Mouse (Mus musculus): Measurements from ENCODE around the gene Ppp2r3a. TPM values are rescaled to one million over a fixed set of nuclear protein-coding genes. Genes with fewer than 3 reads are reported as not detected.

Ppp2r3a gene
- 10 to 100 TPM in 18 of 26 experiments, 1 to 10 TPM in 8; 3.8 to 42.3 (median 12.2) TPM for total RNA-seq (2018; cell fraction: chromatin; rRNA removed)
- 1 to 10 TPM; 1.0 to 3.6 (median 2.2) TPM for total RNA-seq (2018; cell fraction: cytosol; rRNA removed)
- total RNA-seq (2018; cell fraction: nucleus; rRNA removed), result 10 to 100 TPM in 8 of 26 experiments, 1 to 10 TPM in 18; 2.9 to 34.5 (median 8.3) TPM
- polyA plus RNA-seq (2018), result 1.5 to 3.1 TPM (median 2.8 TPM) in 3 replicates

DNA sequence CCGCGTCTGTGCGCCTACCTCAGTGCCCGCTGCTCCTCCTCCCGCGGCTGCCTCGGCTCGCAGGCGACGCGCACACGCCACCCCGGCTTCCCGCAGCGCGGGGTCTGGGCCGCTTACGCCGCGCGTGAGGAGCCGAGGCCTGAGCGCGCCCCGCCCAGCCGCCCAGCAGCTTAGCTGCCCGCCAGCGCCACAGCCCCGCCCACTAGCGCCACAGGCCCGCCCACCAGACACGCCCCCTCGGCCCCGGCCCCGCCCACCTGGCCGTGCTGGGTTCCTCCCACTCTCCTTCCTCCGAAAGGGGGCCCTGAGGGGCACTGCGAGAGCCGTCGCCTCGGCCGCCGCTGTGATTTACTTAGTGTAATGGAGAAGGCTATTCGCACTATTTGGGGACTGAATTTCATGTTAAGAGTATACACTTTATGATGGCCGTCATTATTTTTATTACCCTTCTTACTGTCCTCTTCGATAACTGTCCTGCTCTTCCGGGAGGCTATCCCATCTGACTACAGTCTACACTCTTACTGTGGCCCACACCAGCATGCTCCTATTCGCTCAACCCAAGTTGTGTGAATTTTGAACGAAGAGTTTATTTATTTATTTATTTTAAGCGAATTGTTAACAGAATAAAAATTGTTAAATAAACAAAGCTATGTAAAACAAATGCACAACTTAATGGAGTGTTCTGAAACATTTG lies at the start of gene Ppp2r3a:
Gene Ppp2r3a, minus strand, starts transcription at position 152 of the 694 bp plus-strand sequence.
- peak within 1 kb of the TSS; percentile 35 for H3K4me3 ChIP-seq (ENCODE audit: inconsistent target)
- H3K27ac ChIP-seq, result no peak within 1 kb of the TSS
- WGBS (ENCODE audit: missing documents), result 2% methylated on average over 50 of the region's 50 CpGs
- no peaks in the 10 kb centered on the region for H3K36me3 ChIP-seq (ENCODE audit: inconsistent target)
- no peaks in the 10 kb centered on the region for H3K79me2 ChIP-seq (ENCODE audit: inconsistent target)

DNA sequence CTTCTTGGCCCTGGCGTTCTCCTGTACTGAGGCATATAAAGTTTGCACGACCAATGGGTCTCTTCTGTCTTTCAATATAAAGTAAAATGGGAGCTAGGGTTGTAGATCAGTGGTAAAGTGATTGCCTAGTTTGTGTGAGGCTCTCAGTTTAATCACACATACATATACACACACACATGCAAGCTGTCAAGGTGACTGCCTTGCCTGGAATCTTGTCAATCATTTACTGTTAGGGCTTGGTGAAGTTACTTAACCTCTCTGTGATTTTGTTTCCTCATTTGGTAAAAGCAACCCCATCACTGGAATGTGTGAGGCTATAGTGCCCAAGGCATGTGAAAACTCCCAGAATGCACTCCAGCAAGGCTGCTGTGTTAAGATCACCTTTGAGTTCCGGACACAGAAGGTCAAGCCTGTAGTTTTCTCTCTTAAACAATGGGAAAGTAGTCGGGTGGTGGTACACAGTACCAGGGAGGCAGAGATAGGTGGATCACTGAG lies 48.9 kb upstream of the Ppp2r3a start:
- no peaks in the 10 kb centered on the region for H3K36me3 ChIP-seq (ENCODE audit: inconsistent target)
- no peak overlapping the region for H3K27ac ChIP-seq
- WGBS (ENCODE audit: missing documents), result 89% methylated on average over 4 of the region's 4 CpGs
- no peaks in the 10 kb centered on the region for H3K79me2 ChIP-seq (ENCODE audit: inconsistent target)
- H3K4me3 ChIP-seq (ENCODE audit: inconsistent target), result no peak overlapping the region

DNA sequence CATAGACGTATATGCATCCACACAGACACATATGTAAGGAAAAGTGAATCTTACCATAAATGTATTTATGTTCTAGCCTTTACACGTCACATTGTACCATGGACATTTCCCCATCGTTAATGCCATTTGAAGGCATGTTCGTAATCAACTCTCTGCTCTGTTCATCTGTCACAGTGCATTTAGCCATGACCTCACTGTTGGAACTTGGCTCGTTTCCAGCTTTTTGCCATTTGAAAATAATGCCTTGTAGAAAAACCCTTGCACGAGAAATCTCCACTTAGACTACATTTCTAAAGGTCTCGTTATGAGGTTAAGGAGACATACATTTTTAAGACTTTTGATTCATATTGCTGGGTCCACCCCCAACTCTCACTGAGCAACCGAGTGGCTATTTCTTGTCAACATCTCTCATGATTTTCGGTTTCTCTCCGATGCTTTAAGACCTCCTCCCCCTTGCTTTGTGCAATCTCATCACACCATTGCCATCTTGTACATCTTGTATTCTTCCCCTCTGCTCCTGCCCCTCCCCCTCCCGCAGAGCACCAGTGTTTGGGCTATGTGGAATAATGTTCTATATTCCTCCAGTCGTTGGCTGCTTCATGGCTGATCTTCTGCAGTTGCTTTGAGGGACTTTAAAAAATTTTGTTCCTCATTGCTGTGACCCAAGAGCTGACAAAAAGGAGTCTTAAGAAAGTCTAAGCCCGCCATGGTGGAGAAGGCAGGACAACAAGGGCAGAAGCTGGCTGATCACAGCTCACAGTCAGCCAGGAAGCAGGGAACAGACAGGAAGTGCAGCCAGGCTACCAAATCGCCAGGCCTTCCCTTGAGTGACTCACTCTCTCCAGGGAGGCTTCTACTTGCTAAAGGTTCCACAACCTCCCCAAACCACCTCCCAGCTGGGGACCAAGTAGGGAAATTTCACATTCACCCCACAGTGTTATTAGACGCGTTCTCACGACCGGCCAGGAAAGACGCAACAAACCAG lies 40.4 kb upstream of the Ppp2r3a start:
- Histone ChIP-seq H3K27ac (no peak overlapping the region), H3K4me3 (ENCODE audit: inconsistent target) (no peak overlapping the region), H3K79me2 (ENCODE audit: inconsistent target) (no peaks in the 10 kb centered on the region), H3K36me3 (ENCODE audit: inconsistent target) (no peaks in the 10 kb centered on the region)
- 90% methylated on average over 18 of the region's 19 CpGs for WGBS (ENCODE audit: missing documents)

DNA sequence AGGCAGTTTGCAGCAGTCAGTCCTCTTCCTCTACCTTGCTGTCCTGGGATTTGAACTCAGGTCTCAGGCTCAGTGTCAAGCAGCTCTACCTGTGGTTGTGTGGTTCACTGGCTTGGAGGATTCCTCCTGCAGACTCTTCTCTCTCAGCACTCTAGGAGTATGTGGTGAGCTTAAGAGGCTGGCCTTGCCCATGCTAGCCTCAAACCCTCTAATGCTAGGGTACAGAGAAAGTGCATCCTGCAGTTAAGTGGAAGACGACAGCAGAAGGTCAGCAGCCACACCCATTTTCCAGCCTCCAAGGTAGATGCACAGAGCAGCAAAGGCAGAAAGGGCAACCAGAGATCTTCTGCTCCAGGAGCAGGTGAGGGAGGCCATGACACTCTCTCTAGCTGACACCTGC lies 39.3 kb upstream of the Ppp2r3a start:
- H3K36me3 ChIP-seq (ENCODE audit: inconsistent target), result no peaks in the 10 kb centered on the region
- H3K79me2 ChIP-seq (ENCODE audit: inconsistent target), result no peaks in the 10 kb centered on the region
- H3K4me3 ChIP-seq (ENCODE audit: inconsistent target), result no peak overlapping the region
- 87% methylated on average over 1 of the region's 1 CpGs for WGBS (ENCODE audit: missing documents)
- no peak overlapping the region for H3K27ac ChIP-seq

DNA sequence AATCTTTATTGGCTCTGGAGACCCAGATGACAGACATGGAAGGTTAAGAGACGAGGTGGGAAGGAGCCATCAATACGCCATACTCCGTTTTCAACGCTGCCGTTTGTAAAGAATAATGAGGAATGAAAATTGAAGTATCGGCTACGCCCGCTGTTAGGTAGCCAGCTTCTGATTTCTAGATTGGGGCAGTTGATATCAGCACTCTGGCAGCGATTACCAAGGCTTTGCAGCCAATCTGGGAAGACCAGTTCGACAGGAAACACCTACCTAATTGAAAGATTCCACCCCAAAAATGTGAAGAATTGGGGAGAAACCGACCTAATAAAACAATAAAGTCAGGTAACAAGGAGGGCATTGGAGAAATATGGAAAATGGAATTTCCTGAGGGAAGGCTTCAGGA lies 38.2 kb upstream of the Ppp2r3a start:
- 90% methylated on average over 11 of the region's 11 CpGs for WGBS (ENCODE audit: missing documents)
- no peak overlapping the region for H3K27ac ChIP-seq
- H3K4me3 ChIP-seq (ENCODE audit: inconsistent target), result no peak overlapping the region
- no peaks in the 10 kb centered on the region for H3K79me2 ChIP-seq (ENCODE audit: inconsistent target)
- H3K36me3 ChIP-seq (ENCODE audit: inconsistent target), result no peaks in the 10 kb centered on the region

DNA sequence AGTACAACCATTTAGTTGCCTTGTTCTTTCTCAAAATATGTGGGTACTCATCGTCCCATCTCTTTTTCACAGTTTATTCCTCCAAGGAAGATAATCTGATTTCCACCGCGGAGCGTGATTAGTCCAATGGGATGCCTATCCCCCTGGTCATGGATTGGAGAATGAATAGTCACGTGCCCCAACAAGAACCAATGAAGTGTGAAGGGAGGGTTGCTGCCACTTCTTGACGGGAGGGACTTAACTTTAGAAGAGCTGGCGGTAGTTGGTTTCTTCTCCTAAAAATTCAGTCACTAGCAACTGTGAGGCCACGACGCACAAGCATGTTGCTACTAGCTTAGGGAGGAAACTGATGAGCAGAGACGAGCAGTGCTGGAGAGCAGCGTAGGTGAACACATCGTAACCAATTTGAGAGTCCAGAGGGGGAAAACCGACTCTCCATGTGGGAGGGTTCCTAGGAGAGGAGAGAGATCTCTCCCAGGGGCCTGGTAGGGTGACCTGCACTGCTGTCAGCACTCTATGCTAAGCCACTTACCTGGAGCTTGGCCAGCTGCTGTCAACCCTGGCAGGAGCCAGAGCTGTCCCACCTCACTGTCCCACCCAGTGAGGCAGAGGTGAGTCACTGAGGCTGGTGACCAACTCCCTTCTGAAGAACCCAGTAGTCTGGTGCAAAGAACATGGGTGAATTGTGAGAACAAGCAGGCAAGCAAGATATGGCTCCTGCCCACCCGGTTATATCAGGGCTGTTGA lies 37.5 kb upstream of the Ppp2r3a start:
- Histone ChIP-seq H3K79me2 (ENCODE audit: inconsistent target) (no peaks in the 10 kb centered on the region), H3K36me3 (ENCODE audit: inconsistent target) (no peaks in the 10 kb centered on the region), H3K27ac (no peak overlapping the region), H3K4me3 (ENCODE audit: inconsistent target) (no peak overlapping the region)
- 91% methylated on average over 14 of the region's 14 CpGs for WGBS (ENCODE audit: missing documents)

DNA sequence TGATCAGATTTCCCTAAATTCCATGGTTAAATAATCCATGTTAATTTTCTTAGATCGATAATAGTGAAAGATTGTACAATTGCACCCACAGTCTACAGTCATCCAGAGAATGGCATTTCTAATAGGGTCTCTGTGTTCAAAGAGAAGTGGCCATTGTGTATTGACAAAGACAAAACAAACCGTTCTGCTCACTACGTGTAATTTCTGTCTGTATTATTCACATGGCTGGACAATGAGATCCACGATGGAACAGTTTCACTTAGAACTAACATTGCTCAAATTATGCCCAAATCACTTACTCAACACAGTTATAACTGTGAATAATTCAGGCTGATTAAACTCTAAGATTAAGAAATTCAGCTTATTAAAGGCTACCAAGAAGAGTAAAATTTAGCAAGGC lies 35.2 kb upstream of the Ppp2r3a start:
- whole genome bisulfite sequencing (ENCODE audit: missing documents), result 91% methylated on average over 4 of the region's 4 CpGs
- Histone ChIP-seq H3K36me3 (ENCODE audit: inconsistent target) (no peaks in the 10 kb centered on the region), H3K27ac (no peak overlapping the region), H3K79me2 (ENCODE audit: inconsistent target) (no peaks in the 10 kb centered on the region), H3K4me3 (ENCODE audit: inconsistent target) (no peak overlapping the region)

DNA sequence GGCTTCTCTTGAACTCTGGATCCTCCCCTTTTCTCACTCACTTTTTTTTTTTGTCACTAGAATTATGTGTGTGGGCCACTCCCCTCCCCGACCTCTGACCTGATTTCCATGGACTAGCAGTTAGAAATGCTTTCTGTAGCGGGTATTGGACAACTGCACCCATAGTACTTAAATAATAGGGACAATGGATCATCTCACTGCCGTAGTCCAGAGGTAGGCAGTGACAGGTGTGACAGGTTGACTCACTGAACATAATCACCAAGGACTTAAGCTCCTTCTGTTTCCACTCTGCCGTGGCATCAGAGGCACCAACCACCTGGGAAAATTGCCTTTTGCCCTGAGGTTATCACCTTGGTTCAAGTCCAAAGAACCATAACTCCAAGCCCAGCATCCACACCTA lies 32.5 kb upstream of the Ppp2r3a start:
- Histone ChIP-seq H3K36me3 (ENCODE audit: inconsistent target) (no peaks in the 10 kb centered on the region), H3K79me2 (ENCODE audit: inconsistent target) (no peaks in the 10 kb centered on the region), H3K4me3 (ENCODE audit: inconsistent target) (no peak overlapping the region), H3K27ac (no peak overlapping the region)
- WGBS (ENCODE audit: missing documents), result 87% methylated on average over 4 of the region's 4 CpGs

DNA sequence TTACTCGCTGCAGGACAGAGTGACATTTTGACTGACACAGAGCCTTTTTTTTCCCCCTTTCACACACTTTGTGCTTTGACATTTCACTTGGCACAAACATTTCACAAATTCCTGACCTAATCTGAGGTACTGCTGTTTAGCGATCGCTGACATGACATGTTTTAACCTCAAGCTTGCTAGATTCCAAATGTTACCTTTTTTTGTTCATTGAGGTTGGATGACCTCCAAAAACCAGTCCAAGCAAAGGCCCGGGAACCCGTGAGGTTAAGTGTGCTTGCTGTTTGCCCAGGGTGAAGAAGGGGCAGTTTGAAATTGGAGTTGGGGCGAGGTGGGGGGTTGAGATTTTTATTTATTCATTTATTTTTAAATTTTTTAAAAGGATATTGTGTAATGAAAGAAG lies 31.1 kb upstream of the Ppp2r3a start:
- Histone ChIP-seq H3K4me3 (ENCODE audit: inconsistent target) (no peak overlapping the region), H3K27ac (no peak overlapping the region), H3K36me3 (ENCODE audit: inconsistent target) (no peaks in the 10 kb centered on the region), H3K79me2 (ENCODE audit: inconsistent target) (no peaks in the 10 kb centered on the region)
- 94% methylated on average over 6 of the region's 6 CpGs for WGBS (ENCODE audit: missing documents)

DNA sequence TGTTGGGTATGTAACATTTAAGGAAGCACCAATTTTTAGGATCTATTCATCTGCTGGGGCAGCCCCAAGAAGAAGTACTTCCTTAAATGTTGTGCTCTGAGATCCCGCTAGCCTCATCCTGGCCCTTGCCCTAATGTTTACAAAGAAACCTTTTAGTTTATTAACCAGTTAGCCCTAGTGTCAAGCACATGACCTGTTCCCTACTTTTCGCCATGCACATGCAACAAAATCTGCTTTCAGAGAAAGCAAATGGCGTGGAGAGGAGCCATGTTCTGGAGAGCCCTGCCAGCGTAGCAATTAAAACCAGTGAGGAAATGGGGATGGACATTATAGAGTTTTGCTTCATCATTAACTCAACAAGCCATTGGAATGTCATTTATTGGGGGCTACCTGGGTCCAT lies 30.3 kb upstream of the Ppp2r3a start:
- WGBS (ENCODE audit: missing documents), result 100% methylated on average over 4 of the region's 4 CpGs
- Histone ChIP-seq H3K4me3 (ENCODE audit: inconsistent target) (no peak overlapping the region), H3K79me2 (ENCODE audit: inconsistent target) (no peaks in the 10 kb centered on the region), H3K36me3 (ENCODE audit: inconsistent target) (no peaks in the 10 kb centered on the region), H3K27ac (no peak overlapping the region)

DNA sequence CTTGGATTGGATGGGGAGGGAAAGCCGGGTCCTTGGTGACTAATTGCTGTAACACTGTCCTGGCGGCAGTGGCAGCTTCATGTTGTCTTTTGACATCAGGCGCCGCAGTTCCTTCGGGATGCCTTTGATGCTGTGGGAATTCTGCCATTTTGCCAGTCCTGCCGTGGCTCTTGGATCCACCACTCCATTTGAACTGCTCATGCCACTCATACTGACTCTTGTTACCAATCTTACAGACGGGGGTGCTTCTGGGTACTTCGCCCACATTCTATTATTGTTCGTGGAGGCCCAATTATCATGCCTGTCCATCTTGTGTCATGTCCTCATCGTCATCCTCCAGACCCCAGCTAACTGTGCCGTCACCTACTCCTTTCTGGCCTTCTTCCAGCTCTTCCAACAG lies 29.7 kb upstream of the Ppp2r3a start:
- Histone ChIP-seq H3K79me2 (ENCODE audit: inconsistent target) (no peaks in the 10 kb centered on the region), H3K36me3 (ENCODE audit: inconsistent target) (no peaks in the 10 kb centered on the region), H3K27ac (no peak overlapping the region), H3K4me3 (ENCODE audit: inconsistent target) (no peak overlapping the region)
- WGBS (ENCODE audit: missing documents), result 94% methylated on average over 11 of the region's 11 CpGs

DNA sequence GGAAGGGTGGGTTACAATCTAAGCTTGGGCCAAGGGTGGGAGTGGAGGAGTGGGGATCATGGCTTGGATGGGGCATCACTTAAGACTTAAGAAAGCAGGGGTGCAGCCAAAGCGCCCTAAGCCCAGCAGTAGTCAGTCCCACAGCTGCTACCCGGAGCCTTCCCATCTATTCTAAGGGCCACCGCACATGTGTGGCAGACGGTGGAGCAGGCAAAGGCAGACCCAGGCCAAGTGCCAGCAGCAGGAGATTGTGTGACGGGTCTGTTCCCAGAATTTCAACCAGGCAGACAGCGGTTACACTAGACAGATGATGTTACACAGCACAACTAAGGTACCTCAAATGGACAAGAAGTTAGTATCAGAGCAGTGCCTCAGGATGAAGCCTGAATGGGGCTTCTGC lies 29.3 kb upstream of the Ppp2r3a start:
- WGBS (ENCODE audit: missing documents), result 94% methylated on average over 6 of the region's 6 CpGs
- H3K79me2 ChIP-seq (ENCODE audit: inconsistent target), result no peaks in the 10 kb centered on the region
- no peak overlapping the region for H3K27ac ChIP-seq
- no peaks in the 10 kb centered on the region for H3K36me3 ChIP-seq (ENCODE audit: inconsistent target)
- no peak overlapping the region for H3K4me3 ChIP-seq (ENCODE audit: inconsistent target)

DNA sequence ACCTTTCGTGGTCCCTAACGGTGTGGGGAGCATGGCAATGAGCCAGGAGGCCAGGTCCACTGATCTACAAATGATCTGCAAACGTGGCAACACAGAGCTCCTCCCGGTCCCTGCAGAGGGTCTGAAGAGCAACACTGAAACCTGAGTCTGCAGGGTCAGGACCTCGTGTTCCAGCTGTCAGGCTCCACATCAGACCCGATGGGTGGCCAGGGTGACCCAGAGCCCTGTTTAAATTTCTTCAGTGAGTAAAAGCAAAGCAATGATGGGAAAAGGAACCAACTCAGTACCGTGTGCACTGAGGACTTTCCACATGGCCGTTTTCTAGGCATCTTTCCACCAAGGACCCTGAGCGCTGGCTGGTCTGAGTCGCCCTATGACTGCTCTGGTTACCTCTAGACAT lies 28.6 kb upstream of the Ppp2r3a start:
- Histone ChIP-seq H3K79me2 (ENCODE audit: inconsistent target) (no peaks in the 10 kb centered on the region), H3K4me3 (ENCODE audit: inconsistent target) (no peak overlapping the region), H3K36me3 (ENCODE audit: inconsistent target) (no peaks in the 10 kb centered on the region), H3K27ac (no peak overlapping the region)
- 83% methylated on average over 10 of the region's 10 CpGs for WGBS (ENCODE audit: missing documents)

DNA sequence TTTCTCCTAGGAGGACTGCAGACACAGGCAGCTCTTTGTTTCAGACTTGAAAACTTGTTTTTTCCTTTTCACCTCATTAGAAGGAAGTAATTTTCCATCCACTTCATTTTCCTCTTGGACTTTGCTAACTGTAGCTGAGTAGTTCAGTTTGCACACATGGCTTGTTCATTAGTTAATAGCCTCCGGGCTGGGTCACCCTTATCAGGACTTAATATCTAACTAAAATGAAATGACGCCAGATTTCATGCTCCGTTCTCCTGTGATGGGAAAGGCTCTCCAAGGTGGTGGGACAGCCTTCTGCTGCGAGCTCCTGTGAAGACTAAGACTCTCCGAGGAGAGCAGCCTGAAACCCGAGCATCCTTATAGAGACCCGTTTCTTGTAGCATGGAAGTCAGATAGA lies 21.1 kb upstream of the Ppp2r3a start:
- Histone ChIP-seq H3K4me3 (ENCODE audit: inconsistent target) (no peak overlapping the region), H3K79me2 (ENCODE audit: inconsistent target) (no peaks in the 10 kb centered on the region), H3K27ac (no peak overlapping the region), H3K36me3 (ENCODE audit: inconsistent target) (no peaks in the 10 kb centered on the region)
- 90% methylated on average over 7 of the region's 7 CpGs for WGBS (ENCODE audit: missing documents)

All from macrophage (primary cell).